Mouse (Mus musculus): ENCODE measurements around the gene Nt5c2.

- TF ChIP-seq CTCF (IDR thresholded peaks at IDR 0.05) (no peak), EP300 (IDR thresholded peaks at IDR 0.05) (no peak)
Observed at GRCm38 (mm10) chr19:46967861-46968260, 47.1 kb downstream of the Nt5c2 start.

All from lung, postnatal 0 days (tissue).